Mouse (Mus musculus) lung, adult 2 months (tissue): ENCODE measurements around the gene Foxo1.

Source experiments
- CTCF ChIP-seq: fragments of 200-500 bp; IDR thresholded peaks from 2 replicates; pipeline ENCODE4 v1.5.1; 2011; ENCODE audit warnings: mild to moderate bottlenecking, low read length, control low read depth; ENCODE audit not compliant: insufficient read depth
- POLR2A ChIP-seq: fragments of 200-500 bp; IDR thresholded peaks from 2 replicates; pipeline ENCODE4 v1.6.1; 2011; ENCODE audit warnings: low read depth, mild to moderate bottlenecking, control low read depth, low read length, borderline replicate concordance; ENCODE audit errors: extremely low read depth

DNA sequence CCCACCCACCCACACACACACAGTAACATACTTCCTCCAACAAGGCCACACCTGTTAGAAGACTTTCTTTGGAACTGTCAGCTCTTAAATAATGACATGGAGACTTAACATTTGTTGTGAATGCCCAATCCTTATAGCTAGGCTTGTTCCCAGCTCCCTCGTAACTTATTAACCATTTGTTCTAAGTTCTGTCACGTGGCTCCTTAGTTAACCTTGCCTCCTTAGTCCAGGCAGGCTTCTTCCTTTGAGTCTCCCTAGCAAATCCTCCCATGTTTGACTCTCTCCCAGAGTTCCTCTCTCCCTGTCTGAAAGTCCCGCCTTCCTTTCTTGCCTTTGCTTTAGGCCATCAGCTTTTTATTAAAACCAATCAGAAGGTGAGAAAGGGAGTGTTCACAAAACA, 47.1 kb upstream of the Foxo1 start:
- no peak for TF ChIP-seq CTCF
- TF ChIP-seq POLR2A: no peak
